Mouse (Mus musculus) forebrain, embryonic 15.5 days (tissue): ENCODE results near the gene Glmp. TPM values are rescaled to one million over a fixed set of nuclear protein-coding genes. Genes with fewer than 3 reads are reported as not detected.

Experiments
- ATAC-seq: fragments of 200-750 bp; cut with Nextera tagmentation; replicated peaks from 2 replicates; pipeline ENCODE4 v1.8.0; 2017; ENCODE audit warnings: mild to moderate bottlenecking, moderate TSS enrichment, moderate library complexity
- H3K27ac ChIP-seq: fragments of 300-500 bp; sonication (generic); replicated peaks from 2 replicates; pipeline ENCODE4 v1.5.1; 2015; ENCODE audit warnings: mild to moderate bottlenecking, inconsistent platforms
- H3K27me3 ChIP-seq: fragments of 300-500 bp; sonication (generic); 2 replicates; pipeline ENCODE4 v1.6.1; 2015; ENCODE audit warnings: inconsistent platforms
- H3K36me3 ChIP-seq: fragments of 300-500 bp; sonication (generic); 2 replicates; pipeline ENCODE4 v1.6.1; 2015; ENCODE audit warnings: mild to moderate bottlenecking, inconsistent platforms
- H3K4me1 ChIP-seq: fragments of 300-500 bp; sonication (generic); 2 replicates; pipeline ENCODE4 v1.6.1; 2015; ENCODE audit warnings: inconsistent platforms
- H3K4me2 ChIP-seq: fragments of 300-500 bp; sonication (generic); replicated peaks from 2 replicates; pipeline ENCODE4 v1.6.1; 2015; ENCODE audit warnings: mild to moderate bottlenecking, inconsistent platforms
- H3K4me3 ChIP-seq: fragments of 300-500 bp; sonication (generic); 2 replicates; pipeline ENCODE4 v1.5.1; 2015; ENCODE audit warnings: mild to moderate bottlenecking, inconsistent platforms
- H3K9ac ChIP-seq: fragments of 300-500 bp; sonication (generic); replicated peaks from 2 replicates; pipeline ENCODE4 v1.6.1; 2015; ENCODE audit warnings: mild to moderate bottlenecking, inconsistent platforms
- H3K9me3 ChIP-seq: fragments of 300-500 bp; sonication (generic); 2 replicates; pipeline ENCODE4 v1.6.1; 2016; ENCODE audit warnings: inconsistent platforms
- WGBS: fragments of 180-500 bp; shearing (Covaris S2); methylation state at CpG from one replicate; pipeline ENCODE4 v1.1.7; 2015; ENCODE audit warnings: mixed read lengths; 5-methylcytosine and 5-hydroxymethylcytosine counted together
- polyA plus RNA-seq: library from polyadenylated mRNA; unstranded; fragments of >200 nt; fragmentation: Nextera tagmentation; extraction: Ambion mirVana; gene quantifications from 2 replicates; pipeline ENCODE4 v1.2.1, GENCODE M21; 2015

Glmp gene
- polyA plus RNA-seq, 1 experiment from 2014 or later, result 105 TPM

DNA sequence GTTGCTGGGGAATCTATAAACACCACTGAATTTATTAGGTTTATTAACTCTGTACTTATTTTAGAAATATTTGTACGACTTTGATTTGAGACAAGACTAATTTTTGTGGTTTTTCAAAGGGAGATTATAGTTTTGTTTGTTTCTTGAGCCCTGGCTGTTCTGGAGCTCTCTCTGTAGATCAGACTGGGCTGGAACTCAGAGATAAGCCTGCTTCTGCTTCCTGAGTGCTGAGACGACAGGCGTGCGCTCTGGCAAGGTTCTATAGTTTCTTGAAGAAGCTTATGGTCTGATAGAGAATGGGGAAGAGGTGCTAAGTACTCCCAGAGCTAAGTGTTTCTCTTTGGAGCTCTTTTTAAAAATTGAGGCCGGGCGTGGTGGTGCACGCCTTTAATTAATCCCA is 13.5 kb downstream of the Glmp start:
- H3K4me1 ChIP-seq, result peaks cover 20% of the 10 kb centered on the region
- peaks cover 21% of the 10 kb centered on the region for H3K36me3 ChIP-seq
- H3K27me3 ChIP-seq, result no peaks in the 10 kb centered on the region
- no peak overlapping the region for H3K4me2 ChIP-seq
- no peak overlapping the region for H3K9ac ChIP-seq
- H3K9me3 ChIP-seq, result no peaks in the 10 kb centered on the region
- 95% methylated on average over 7 of the region's 7 CpGs for WGBS
- ATAC-seq, result no peak
- H3K27ac ChIP-seq, result no peak overlapping the region
- H3K4me3 ChIP-seq, result no peak overlapping the region

DNA sequence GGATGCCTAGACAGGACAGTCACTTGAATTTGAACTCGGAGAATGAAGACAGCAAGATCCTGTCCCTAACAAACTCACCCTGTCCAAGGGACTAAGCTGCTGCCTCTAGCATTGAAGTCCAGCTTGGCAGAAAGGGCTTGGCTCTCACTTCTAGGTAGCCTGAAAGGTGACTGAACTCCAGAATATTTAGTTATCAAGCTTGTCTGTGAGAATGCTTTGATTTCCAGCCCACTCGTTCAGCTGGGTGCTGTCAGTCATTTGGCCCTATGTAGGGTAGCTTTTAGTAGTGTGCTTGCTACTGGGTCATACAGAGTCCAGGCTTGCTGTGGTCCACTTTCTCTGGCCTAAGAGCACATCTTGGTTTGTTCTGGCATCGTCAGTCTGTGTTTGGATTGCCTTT is 14.2 kb downstream of the Glmp start:
- H3K36me3 ChIP-seq, result peaks cover 28% of the 10 kb centered on the region
- H3K4me1 ChIP-seq, result peaks cover 20% of the 10 kb centered on the region
- no peaks in the 10 kb centered on the region for H3K27me3 ChIP-seq
- no peak overlapping the region for H3K9ac ChIP-seq
- no peak overlapping the region for H3K4me3 ChIP-seq
- H3K27ac ChIP-seq, result no peak overlapping the region
- no peaks in the 10 kb centered on the region for H3K9me3 ChIP-seq
- no peak for ATAC-seq
- WGBS, result 78% methylated on average over 3 of the region's 3 CpGs
- H3K4me2 ChIP-seq, result no peak overlapping the region

DNA sequence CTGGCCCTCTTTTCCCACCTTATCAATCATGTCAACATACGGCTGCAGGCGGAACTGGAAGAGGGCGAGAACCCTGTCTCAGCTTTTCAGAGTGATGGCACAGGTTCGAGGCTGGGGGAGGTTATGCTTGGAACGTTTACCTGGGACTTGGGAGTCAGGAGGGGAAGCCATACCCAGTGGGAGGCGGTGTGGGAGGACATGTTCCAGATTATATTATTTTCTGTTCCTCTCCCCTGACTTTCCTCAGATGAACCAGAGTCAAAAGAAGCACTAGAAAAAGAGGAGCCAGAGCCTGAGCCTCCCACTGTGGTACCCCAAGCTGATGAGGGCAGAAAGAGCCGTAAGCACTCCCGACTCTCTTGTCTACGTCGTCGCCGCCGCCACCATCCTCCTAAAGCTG is 25.9 kb downstream of the Glmp start:
- Histone ChIP-seq H3K4me1 (no peaks in the 10 kb centered on the region), H3K27me3 (no peaks in the 10 kb centered on the region), H3K4me3 (no peak overlapping the region), H3K36me3 (peaks cover 97% of the 10 kb centered on the region), H3K4me2 (no peak overlapping the region), H3K27ac (no peak overlapping the region), H3K9me3 (no peaks in the 10 kb centered on the region), H3K9ac (no peak overlapping the region)
- no peak for ATAC-seq
- WGBS, result 95% methylated on average over 13 of the region's 13 CpGs

DNA sequence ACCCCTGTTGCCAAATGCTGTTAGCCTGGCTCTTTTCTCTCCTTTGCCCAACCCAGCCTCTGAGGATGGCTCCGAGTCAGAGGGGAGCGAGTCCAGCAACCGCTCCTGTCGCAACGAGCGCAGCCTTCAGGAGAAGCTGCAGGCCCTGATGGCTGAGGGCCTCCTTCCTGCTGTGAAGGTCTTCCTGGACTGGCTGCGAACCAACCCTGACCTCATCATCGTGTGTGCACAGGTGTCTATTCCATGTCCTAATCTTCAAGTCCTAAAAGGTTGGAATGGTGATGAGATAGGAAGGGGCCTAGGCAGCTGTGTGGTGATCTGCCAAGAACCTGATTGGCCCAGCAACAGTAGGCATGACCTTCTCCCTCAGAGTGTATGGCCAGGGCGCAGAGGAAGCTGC is 28.1 kb downstream of the Glmp start:
- Histone ChIP-seq H3K9me3 (no peaks in the 10 kb centered on the region), H3K27me3 (no peaks in the 10 kb centered on the region), H3K27ac (no peak overlapping the region), H3K9ac (no peak overlapping the region), H3K4me3 (no peak overlapping the region), H3K36me3 (peaks cover 94% of the 10 kb centered on the region), H3K4me2 (no peak overlapping the region), H3K4me1 (no peaks in the 10 kb centered on the region)
- ATAC-seq, result no peak
- 97% methylated on average over 9 of the region's 9 CpGs for WGBS

DNA sequence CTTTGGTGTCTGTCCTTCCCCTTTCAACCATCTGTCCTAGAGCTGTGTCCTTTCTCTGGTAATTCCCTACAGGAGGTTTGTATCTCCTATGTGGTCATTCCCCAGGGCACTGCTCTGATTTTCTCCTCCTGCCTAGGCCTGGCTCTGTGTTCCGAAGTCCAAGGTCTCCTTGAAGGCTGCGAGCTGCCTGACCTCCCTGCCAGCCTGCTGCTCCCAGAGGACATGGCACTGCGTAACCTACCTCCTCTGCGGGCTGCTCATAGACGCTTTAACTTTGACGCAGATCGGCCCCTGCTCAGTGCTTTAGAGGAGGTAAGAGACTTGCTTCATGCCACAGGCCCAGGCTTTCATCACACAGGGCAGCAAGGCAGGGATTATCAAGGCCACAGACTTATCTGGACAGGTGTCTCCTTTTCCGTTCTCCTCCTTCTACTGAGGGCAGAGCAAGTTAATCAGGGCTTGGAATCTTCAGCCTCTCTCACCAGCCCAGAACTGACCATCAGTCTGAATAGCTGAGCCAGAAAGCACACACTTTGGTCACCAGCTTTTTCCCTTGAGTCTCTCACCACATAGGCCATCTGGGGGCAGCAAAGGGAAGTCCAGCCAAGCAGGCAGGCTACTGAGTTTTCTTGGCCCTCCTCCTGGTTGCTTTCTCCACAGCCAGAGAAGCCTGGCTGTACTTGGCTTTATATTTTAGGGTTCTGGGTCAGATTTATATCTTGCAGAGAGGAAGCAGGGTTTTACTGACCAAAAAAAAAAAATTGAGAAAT is 29.8 kb downstream of the Glmp start:
- H3K4me3 ChIP-seq, result no peak overlapping the region
- peaks cover 95% of the 10 kb centered on the region for H3K36me3 ChIP-seq
- no peak overlapping the region for H3K9ac ChIP-seq
- no peaks in the 10 kb centered on the region for H3K9me3 ChIP-seq
- no peaks in the 10 kb centered on the region for H3K27me3 ChIP-seq
- no peak for ATAC-seq
- H3K4me2 ChIP-seq, result no peak overlapping the region
- no peaks in the 10 kb centered on the region for H3K4me1 ChIP-seq
- no peak overlapping the region for H3K27ac ChIP-seq
- 95% methylated on average over 8 of the region's 8 CpGs for WGBS

DNA sequence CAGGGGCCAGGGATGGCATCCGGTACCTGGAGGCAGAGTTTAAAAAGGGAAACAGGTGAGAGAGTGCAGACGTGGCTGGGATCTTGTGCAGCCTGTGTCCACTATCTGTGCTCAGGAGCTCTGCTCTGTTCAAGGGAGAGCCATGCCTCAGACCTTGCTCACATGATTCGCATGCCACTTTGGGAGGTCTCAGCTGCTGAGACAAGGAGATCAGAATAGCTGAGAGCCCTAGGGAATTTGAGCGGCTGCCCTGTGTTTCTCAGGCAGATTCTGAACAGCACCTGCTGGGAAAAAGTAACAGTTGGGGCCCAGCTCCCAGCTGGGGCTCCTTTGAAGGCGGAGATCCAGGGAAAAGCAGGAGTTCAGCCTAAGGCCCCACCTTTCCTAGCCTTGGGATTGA is 34.8 kb downstream of the Glmp start:
- no peaks in the 10 kb centered on the region for H3K4me1 ChIP-seq
- H3K36me3 ChIP-seq, result peaks cover 74% of the 10 kb centered on the region
- 76% methylated on average over 5 of the region's 5 CpGs for WGBS
- no peaks in the 10 kb centered on the region for H3K27me3 ChIP-seq
- ATAC-seq, result no peak
- H3K4me2 ChIP-seq, result no peak overlapping the region
- no peaks in the 10 kb centered on the region for H3K9me3 ChIP-seq
- no peak overlapping the region for H3K27ac ChIP-seq
- H3K9ac ChIP-seq, result no peak overlapping the region
- no peak overlapping the region for H3K4me3 ChIP-seq

DNA sequence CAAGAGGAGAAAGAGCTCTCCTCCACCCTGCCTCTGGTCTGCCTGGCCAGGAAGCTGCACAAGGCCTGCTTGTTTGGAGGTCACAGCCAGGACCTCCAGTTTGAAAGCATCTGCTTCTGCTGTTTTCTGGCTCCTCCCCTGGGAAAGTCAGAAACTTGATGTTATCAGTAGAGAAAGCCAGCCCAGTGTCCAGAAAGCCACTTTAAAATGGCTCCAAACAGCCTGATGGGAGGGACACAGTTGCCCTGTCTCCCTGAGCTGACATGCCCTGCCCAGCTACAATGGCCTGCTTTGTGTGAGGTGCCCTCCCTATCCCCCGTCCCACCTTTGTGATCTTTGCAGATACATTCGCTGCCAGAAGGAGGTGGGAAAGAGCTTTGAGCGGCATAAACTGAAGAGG is 35.2 kb downstream of the Glmp start:
- H3K4me2 ChIP-seq, result no peak overlapping the region
- H3K36me3 ChIP-seq, result peaks cover 70% of the 10 kb centered on the region
- no peak for ATAC-seq
- no peaks in the 10 kb centered on the region for H3K9me3 ChIP-seq
- no peak overlapping the region for H3K27ac ChIP-seq
- no peaks in the 10 kb centered on the region for H3K4me1 ChIP-seq
- WGBS, result 66% methylated on average over 3 of the region's 3 CpGs
- no peak overlapping the region for H3K4me3 ChIP-seq
- H3K27me3 ChIP-seq, result 0 out of 2 replicates have a peak, but pooled peaks cover 3% of the 10 kb centered on the region
- no peak overlapping the region for H3K9ac ChIP-seq

DNA sequence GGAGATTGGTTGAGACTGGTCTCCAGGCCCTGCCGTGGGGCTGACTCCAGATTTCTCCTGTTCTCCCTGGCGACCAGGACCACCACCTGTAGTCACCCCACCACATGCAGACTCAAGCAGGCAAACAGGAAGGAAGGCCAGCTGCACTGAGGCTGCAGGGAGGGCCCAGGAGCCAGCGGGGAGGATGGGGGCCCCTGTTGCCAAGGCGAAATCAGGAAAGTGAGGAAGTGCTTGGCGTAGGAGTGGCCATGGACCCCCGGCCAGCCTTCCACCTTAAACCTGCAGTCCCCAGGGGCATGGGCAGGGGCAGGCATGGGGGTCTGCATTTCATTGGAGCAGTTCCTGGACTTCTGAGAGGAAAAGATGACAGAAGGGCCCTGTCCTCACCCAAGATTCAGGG is 36.3 kb downstream of the Glmp start:
- H3K36me3 ChIP-seq, result peaks cover 59% of the 10 kb centered on the region
- H3K27me3 ChIP-seq, result peaks cover 8% of the 10 kb centered on the region; the same call in 1 of the 2 replicates

DNA sequence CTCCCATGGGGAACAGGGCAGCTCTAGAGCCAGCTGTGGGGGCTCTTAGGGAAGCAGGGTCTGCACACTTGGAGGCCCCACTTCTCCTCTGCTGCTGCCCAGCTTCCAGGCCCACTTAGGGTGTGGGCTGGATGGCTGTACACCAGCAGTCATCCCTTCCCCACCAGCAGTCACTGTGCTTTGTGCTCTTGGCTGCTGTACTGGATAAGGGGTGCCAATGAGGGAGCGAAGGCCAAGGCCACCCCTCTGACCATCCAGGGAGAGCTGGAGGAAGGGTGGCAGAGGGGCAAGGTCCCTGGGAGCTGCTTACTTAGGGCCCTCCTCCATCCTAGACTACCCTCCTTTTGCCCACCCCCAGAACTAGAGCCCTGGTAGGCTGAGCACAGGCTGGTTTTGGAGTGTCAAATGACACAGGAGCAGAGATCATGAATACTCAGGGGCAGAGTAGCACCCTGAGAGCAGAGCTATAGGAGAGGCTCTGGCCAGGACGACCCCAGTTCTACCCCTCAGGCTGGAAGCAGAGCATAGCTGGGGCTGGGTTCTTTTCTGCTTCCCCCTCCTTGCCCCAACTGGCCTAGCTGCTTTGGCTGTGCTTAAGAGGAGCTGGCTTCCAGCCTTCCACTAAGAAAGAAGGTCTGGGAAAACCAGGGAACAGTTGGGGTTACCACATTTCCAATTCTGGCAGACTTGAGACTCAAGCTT is 36.9 kb downstream of the Glmp start:
- no peaks in the 10 kb centered on the region for H3K4me1 ChIP-seq
- H3K36me3 ChIP-seq, result peaks cover 53% of the 10 kb centered on the region
- H3K4me2 ChIP-seq, result no peak overlapping the region
- no peak for ATAC-seq
- H3K9ac ChIP-seq, result no peak overlapping the region
- H3K9me3 ChIP-seq, result no peaks in the 10 kb centered on the region
- peaks cover 9% of the 10 kb centered on the region; the same call in 1 of the 2 replicates for H3K27me3 ChIP-seq
- WGBS, result 93% methylated on average over 2 of the region's 2 CpGs
- no peak overlapping the region for H3K27ac ChIP-seq
- no peak overlapping the region for H3K4me3 ChIP-seq

More for the DNA sequence above, 36.3 kb downstream of the Glmp start:
- Histone ChIP-seq H3K4me1 (no peaks in the 10 kb centered on the region), H3K4me2 (no peak overlapping the region), H3K9me3 (no peaks in the 10 kb centered on the region), H3K9ac (no peak overlapping the region), H3K4me3 (no peak overlapping the region), H3K27ac (no peak overlapping the region)
- 80% methylated on average over 6 of the region's 6 CpGs for WGBS
- no peak for ATAC-seq

DNA sequence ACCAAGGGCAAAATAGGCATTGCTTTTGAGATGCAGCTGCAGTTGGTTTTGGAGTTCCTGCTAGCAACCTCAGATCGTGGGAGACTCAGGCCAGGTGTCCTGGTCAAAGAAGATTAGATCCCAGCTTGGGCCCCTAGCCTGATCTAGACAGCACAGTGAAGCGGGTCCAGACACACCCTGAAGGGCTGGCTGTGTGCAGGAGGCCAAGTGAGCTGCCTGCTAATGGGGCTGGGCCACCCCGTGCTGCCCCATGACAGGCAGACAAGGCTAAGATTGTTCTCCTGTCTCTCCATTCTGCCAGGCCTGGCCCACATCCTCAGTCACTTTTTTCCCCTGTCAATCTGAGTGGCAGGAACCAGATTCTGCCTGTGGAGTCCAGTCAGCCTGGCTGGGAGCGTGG is 38.9 kb downstream of the Glmp start:
- Histone ChIP-seq H3K4me2 (no peak overlapping the region), H3K27ac (no peak overlapping the region), H3K27me3 (peaks cover 9% of the 10 kb centered on the region; the same call in 1 of the 2 replicates), H3K9me3 (no peaks in the 10 kb centered on the region), H3K4me1 (no peaks in the 10 kb centered on the region), H3K4me3 (no peak overlapping the region), H3K9ac (no peak overlapping the region), H3K36me3 (peaks cover 36% of the 10 kb centered on the region)
- ATAC-seq, result no peak
- WGBS, result 50% methylated on average over 4 of the region's 4 CpGs

DNA sequence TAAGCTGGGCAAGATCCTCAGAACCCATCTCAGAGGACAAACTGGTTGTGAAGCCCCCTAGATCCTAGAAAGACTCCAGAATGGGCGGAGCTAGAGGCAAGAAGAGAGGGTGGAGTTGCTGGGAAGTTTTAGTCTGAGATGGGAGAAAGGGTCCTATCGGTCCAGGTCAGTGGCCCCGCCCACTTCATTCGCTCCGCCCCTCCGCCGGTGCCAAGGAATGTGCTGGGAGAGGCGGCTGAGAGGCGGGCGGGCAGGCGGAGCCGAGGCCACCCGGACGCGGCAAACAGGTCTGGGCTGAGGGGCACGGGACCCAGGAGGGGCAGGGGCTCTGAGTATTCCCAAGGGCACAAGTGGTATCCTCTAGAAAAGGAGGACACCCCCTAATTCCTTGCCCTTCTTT is 39.5 kb downstream of the Glmp start, which contains the start of gene Paqr6:
Gene Paqr6, plus strand, starts transcription at position 248 of the 400 bp plus-strand sequence.
- H3K4me1 ChIP-seq, result no peaks in the 10 kb centered on the region
- H3K27ac ChIP-seq, result no peak within 1 kb of the TSS
- H3K9ac ChIP-seq, result no peak within 1 kb of the TSS
- H3K9me3 ChIP-seq, result no peaks in the 10 kb centered on the region
- peaks cover 9% of the 10 kb centered on the region; the same call in 1 of the 2 replicates for H3K27me3 ChIP-seq
- 2% methylated on average over 16 of the region's 16 CpGs for WGBS
- peaks cover 30% of the 10 kb centered on the region for H3K36me3 ChIP-seq
- ATAC-seq, result no peak
- H3K4me2 ChIP-seq, result 0 out of 2 replicates have a peak within 1 kb of the TSS, but pooled peaks have one; percentile 12
- no peak within 1 kb of the TSS for H3K4me3 ChIP-seq

DNA sequence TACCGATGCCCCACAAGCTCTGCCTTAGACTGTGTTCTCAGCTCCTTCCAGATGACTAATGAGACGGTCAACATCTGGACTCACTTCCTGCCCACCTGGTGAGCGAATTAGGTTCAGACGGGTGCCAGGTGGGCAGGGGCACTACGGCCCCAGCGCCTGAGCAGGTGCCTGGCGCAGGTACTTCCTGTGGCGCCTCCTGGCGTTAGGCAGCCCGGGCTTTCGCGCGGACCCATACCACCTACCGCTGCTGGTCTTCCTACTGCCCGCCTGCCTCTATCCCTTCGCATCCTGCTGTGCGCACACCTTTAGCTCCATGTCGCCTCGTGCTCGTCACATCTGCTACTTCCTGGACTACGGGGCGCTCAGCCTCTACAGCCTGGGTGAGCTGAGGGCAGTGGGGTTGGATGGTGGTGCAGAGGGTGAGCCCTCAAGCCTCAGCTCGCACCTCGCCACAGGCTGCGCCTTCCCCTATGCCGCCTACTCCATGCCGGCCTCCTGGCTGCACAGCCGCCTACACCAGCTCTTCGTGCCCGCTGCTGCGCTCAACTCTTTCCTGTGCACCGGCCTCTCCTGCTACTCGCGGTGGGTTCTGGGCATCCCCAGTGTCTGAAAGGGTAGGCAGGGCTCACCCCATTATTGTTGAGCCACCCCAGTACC is 41.0 kb downstream of the Glmp start:
- Histone ChIP-seq H3K4me3 (no peak overlapping the region), H3K9ac (no peak overlapping the region), H3K9me3 (no peaks in the 10 kb centered on the region), H3K36me3 (peaks cover 15% of the 10 kb centered on the region), H3K27ac (no peak overlapping the region), H3K27me3 (peaks cover 9% of the 10 kb centered on the region; the same call in 1 of the 2 replicates), H3K4me2 (peak overlapping the region; percentile 35; the same call in 1 of the 2 replicates), H3K4me1 (no peaks in the 10 kb centered on the region)
- no peak for ATAC-seq
- WGBS, result 43% methylated on average over 34 of the region's 34 CpGs
